18 mouse cellular contexts compared by ENCODE assay signal in genomic region chr1:73702428-73702842, GRCm38 (mm10).
DNase-seq lines count a peak whose midpoint lies in the region; ATAC-seq lines count a peak whose summit lies in the region.
"Had no signal": no experiment of that assay in that cellular context is flagged by ENCODE, and none has a peak within 500 bp of the region (broad histone marks: within the 10 kb centered on the region; RNA-seq: fewer than 3 reads in every experiment).

No protein-coding gene starts in this region.

- peaks cover 4% of the 10 kb centered on the region; the same call in 1 of the 2 replicates for H3K4me1 ChIP-seq in kidney, embryonic 16.5 days (ENCODE audit: insufficient read depth, low read length)
- H3K4me1 ChIP-seq in intestine, embryonic 14.5 days (replicated peaks; ENCODE audit: control insufficient read depth, insufficient read depth, low read length): 0 out of 2 replicates have a peak, but pooled peaks cover 7% of the 10 kb centered on the region
- peaks cover 6% of the 10 kb centered on the region; the same call in 1 of the 2 replicates for H3K4me1 ChIP-seq in limb, embryonic 15.5 days
- H3K4me1 ChIP-seq in midbrain, embryonic 16.5 days (ENCODE audit: control insufficient read depth, insufficient read depth, low read length): no peaks in the 10 kb centered on the region

- no peaks in the 10 kb centered on the region for H3K9me3 ChIP-seq in kidney, embryonic 16.5 days (ENCODE audit: low read length)
- H3K9me3 ChIP-seq in intestine, embryonic 14.5 days (ENCODE audit: control insufficient read depth, low read length): no peaks in the 10 kb centered on the region
- no peaks in the 10 kb centered on the region for H3K9me3 ChIP-seq in limb, embryonic 15.5 days
- no peaks in the 10 kb centered on the region for H3K9me3 ChIP-seq in midbrain, embryonic 16.5 days (replicated peaks; ENCODE audit: control insufficient read depth, low read length, poor library complexity, severe bottlenecking)
- H3K9me3 ChIP-seq: G1E; heart, embryonic 12.5 days had no signal

- no peak overlapping the region for H3K4me3 ChIP-seq in kidney, embryonic 16.5 days (ENCODE audit: low read length)
- H3K4me3 ChIP-seq in intestine, embryonic 14.5 days (ENCODE audit: low read depth, low read length): no peak overlapping the region
- H3K4me3 ChIP-seq in limb, embryonic 15.5 days: no peak overlapping the region
- H3K4me3 ChIP-seq in midbrain, embryonic 16.5 days (ENCODE audit: low read depth, low read length): no peak overlapping the region
- H3K4me3 ChIP-seq: heart, embryonic 12.5 days had no signal

- ATAC-seq in kidney, embryonic 16.5 days (ENCODE audit: low FRiP score, low TSS enrichment): peak; percentile 70
- ATAC-seq in intestine, embryonic 14.5 days (replicated peaks; ENCODE audit: low FRiP score, low TSS enrichment, low read depth): peak; percentile 87
- peak; percentile 78 for ATAC-seq in limb, embryonic 15.5 days (ENCODE audit: insufficient number of reproducible peaks, low FRiP score, low TSS enrichment, low read depth)
- no peak for ATAC-seq in midbrain, embryonic 16.5 days

- 19% methylated on average over 4 of the region's 4 CpGs for WGBS in kidney, embryonic 16.5 days
- 5% methylated on average over 4 of the region's 4 CpGs for WGBS in intestine, embryonic 14.5 days
- WGBS in limb, embryonic 15.5 days: 4% methylated on average over 4 of the region's 4 CpGs
- 58% methylated on average over 4 of the region's 4 CpGs for WGBS in midbrain, embryonic 16.5 days

- H3K27ac ChIP-seq in kidney, embryonic 16.5 days (ENCODE audit: low read length): no peak overlapping the region
- peak overlapping the region; percentile 49 for H3K27ac ChIP-seq in intestine, embryonic 14.5 days (ENCODE audit: low read depth)
- no peak overlapping the region for H3K27ac ChIP-seq in limb, embryonic 15.5 days
- no peak overlapping the region for H3K27ac ChIP-seq in midbrain, embryonic 16.5 days (ENCODE audit: low read length)
- H3K27ac ChIP-seq: hindbrain, embryonic 14.5 days; liver, embryonic 14.5 days; macrophage had no signal

- no peaks in the 10 kb centered on the region for H3K27me3 ChIP-seq in kidney, embryonic 16.5 days (ENCODE audit: insufficient read depth, low read length)
- no peaks in the 10 kb centered on the region for H3K27me3 ChIP-seq in intestine, embryonic 14.5 days (replicated peaks; ENCODE audit: control insufficient read depth, insufficient read depth, low read length)
- no peaks in the 10 kb centered on the region for H3K27me3 ChIP-seq in limb, embryonic 15.5 days
- H3K27me3 ChIP-seq in midbrain, embryonic 16.5 days (ENCODE audit: control insufficient read depth, insufficient read depth, low read depth, low read length): no peaks in the 10 kb centered on the region
- H3K27me3 ChIP-seq: heart, embryonic 12.5 days had no signal

- H3K4me2 ChIP-seq in kidney, embryonic 16.5 days (replicated peaks; ENCODE audit: low read depth, low read length): no peak overlapping the region
- H3K4me2 ChIP-seq in intestine, embryonic 14.5 days (ENCODE audit: low read length): no peak overlapping the region; the same call in 1 of the 2 replicates
- no peak overlapping the region for H3K4me2 ChIP-seq in limb, embryonic 15.5 days
- no peak overlapping the region for H3K4me2 ChIP-seq in midbrain, embryonic 16.5 days (ENCODE audit: low read length)
- H3K4me2 ChIP-seq: heart, embryonic 12.5 days; hindbrain, embryonic 14.5 days had no signal

- no peak overlapping the region for H3K9ac ChIP-seq in kidney, embryonic 16.5 days (replicated peaks; ENCODE audit: low read length)
- H3K9ac ChIP-seq in intestine, embryonic 14.5 days (ENCODE audit: low read length): no peak overlapping the region
- no peak overlapping the region for H3K9ac ChIP-seq in limb, embryonic 15.5 days
- no peak overlapping the region for H3K9ac ChIP-seq in midbrain, embryonic 16.5 days (ENCODE audit: low read depth, low read length)
- H3K9ac ChIP-seq: heart, embryonic 12.5 days; hindbrain, embryonic 14.5 days; liver, embryonic 14.5 days had no signal

- DNase-seq in kidney, adult 11 months: no peak
- DNase-seq in embryo, embryonic 11 days: peak; percentile 69
- peak; percentile 65 for DNase-seq in intestine, embryonic 14.5 days (ENCODE audit: low spot score)
- no peak for DNase-seq in layer of hippocampus, postnatal 14 days (ENCODE audit: low spot score in 2 of 2)
- DNase-seq in cerebellum, postnatal 10 days: no peak
- DNase-seq: adrenal gland, postnatal 14 days; B cell, adult 2 months; cerebellum, postnatal 25 days; kidney, postnatal 14 days; thymus, adult 2 months had no signal

- H3K36me3 ChIP-seq in kidney, embryonic 16.5 days (ENCODE audit: insufficient read depth, low read length): no peaks in the 10 kb centered on the region
- no peaks in the 10 kb centered on the region for H3K36me3 ChIP-seq in intestine, embryonic 14.5 days (ENCODE audit: control insufficient read depth, insufficient read depth, low read length)
- no peaks in the 10 kb centered on the region for H3K36me3 ChIP-seq in limb, embryonic 15.5 days
- no peaks in the 10 kb centered on the region for H3K36me3 ChIP-seq in midbrain, embryonic 16.5 days (ENCODE audit: control insufficient read depth, insufficient read depth, low read length)
- H3K36me3 ChIP-seq: G1E; heart, embryonic 12.5 days had no signal

Comparison
In these comparisons a context has a peak if more than half of its experiments do, and no peak if none do; other contexts are left out.
1. DNase-seq: peak in embryo, embryonic 11 days (single experiment) and intestine, embryonic 14.5 days (single experiment); none in kidney, adult 11 months (single experiment), layer of hippocampus, postnatal 14 days (0 of 2) and cerebellum, postnatal 10 days (0 of 2).